Mouse (Mus musculus) cerebellum, adult 2 months (tissue): ENCODE measurements around the gene Tbc1d8. TPM values are rescaled to one million over a fixed set of nuclear protein-coding genes. Genes with fewer than 3 reads are reported as not detected.
A peak's percentile ranks its signal among the peaks of the same experiment; 100 is the strongest.

Experiments
- DNase-seq, 2 experiments: peaks; one replicate each; pipeline ENCODE4 v3.0.0; 2021
- H3K27ac ChIP-seq: fragments of 200-500 bp; 2 replicates; pipeline ENCODE4 v1.5.1; 2012; ENCODE audit warnings: low read length, control low read depth, inconsistent platforms; ENCODE audit not compliant: insufficient read depth
- H3K27me3 ChIP-seq: fragments of 200-500 bp; 2 replicates; pipeline ENCODE4 v1.6.1; 2012; ENCODE audit warnings: inconsistent platforms, mild to moderate bottlenecking, low read length, moderate library complexity; ENCODE audit not compliant: control insufficient read depth, insufficient read depth
- H3K4me1 ChIP-seq: fragments of 200-500 bp; 2 replicates; pipeline ENCODE4 v1.6.1; 2011; ENCODE audit warnings: low read length; ENCODE audit not compliant: control insufficient read depth, insufficient read depth
- H3K4me3 ChIP-seq: fragments of 200-500 bp; replicated peaks from 2 replicates; pipeline ENCODE3; 2011; ENCODE audit warnings: mild to moderate bottlenecking, low read depth, low read length, control low read depth; ENCODE audit not compliant: insufficient read depth
- CTCF ChIP-seq: fragments of 200-500 bp; IDR thresholded peaks from 2 replicates; pipeline ENCODE4 v1.5.1; 2011; ENCODE audit warnings: low read depth, mild to moderate bottlenecking, control low read depth, low read length, moderate library complexity, borderline replicate concordance; ENCODE audit not compliant: insufficient read depth
- POLR2A ChIP-seq: fragments of 200-500 bp; IDR thresholded peaks from 2 replicates; pipeline ENCODE4 v1.6.1; 2011; ENCODE audit warnings: low read length, control low read depth, borderline replicate concordance; ENCODE audit not compliant: insufficient read depth
- WGBS: fragments of 180-500 bp; shearing (Covaris S2); methylation state at CpG from one replicate; pipeline ENCODE4 v1.1.7; 2018; 5-methylcytosine and 5-hydroxymethylcytosine counted together
- polyA plus RNA-seq: library from polyadenylated mRNA; depleted of rRNA; stranded (reverse); fragments of >200 nt; gene quantifications from 2 replicates; pipeline ENCODE4 v1.2.3, GENCODE M21; 2012

Tbc1d8 gene
- polyA plus RNA-seq, 1 experiment = 29.2 TPM

- Histone ChIP-seq H3K4me1 (peaks cover 62% of the 10 kb centered on the region), H3K4me3 (no peak overlapping the region), H3K27me3 (no peaks in the 10 kb centered on the region), H3K27ac (peak overlapping the region; percentile 32)
- TF ChIP-seq POLR2A = no peak
- no peak for TF ChIP-seq CTCF
- WGBS = 40% methylated on average over 12 of the region's 12 CpGs
- DNase-seq = no peak
Observed at GRCm38 (mm10) chr1:39449251-39449790, 29.2 kb downstream of the Tbc1d8 start.

GRCm38 (mm10) chr1:39448819-39449218, 29.7 kb downstream of the Tbc1d8 start:
- TF ChIP-seq CTCF (no peak), POLR2A (no peak)
- Histone ChIP-seq H3K27me3 (no peaks in the 10 kb centered on the region), H3K4me3 (no peak overlapping the region), H3K27ac (peak overlapping the region; percentile 32), H3K4me1 (peaks cover 62% of the 10 kb centered on the region)
- WGBS = 25% methylated on average over 5 of the region's 5 CpGs
- peak in 1 of 2 experiments; percentile 60 for DNase-seq

- Histone ChIP-seq H3K27ac (0 out of 2 replicates have a peak overlapping the region, but pooled peaks have one; percentile 14), H3K27me3 (no peaks in the 10 kb centered on the region), H3K4me1 (peaks cover 64% of the 10 kb centered on the region), H3K4me3 (no peak overlapping the region)
- 71% methylated on average over 5 of the region's 5 CpGs for WGBS
- no peak for DNase-seq
- TF ChIP-seq CTCF = no peak
- TF ChIP-seq POLR2A = no peak
Observed at GRCm38 (mm10) chr1:39448238-39448637, 30.3 kb downstream of the Tbc1d8 start.

GRCm38 (mm10) chr1:39446178-39446577, 32.4 kb downstream of the Tbc1d8 start:
- Histone ChIP-seq H3K27me3 (no peaks in the 10 kb centered on the region), H3K4me1 (peaks cover 72% of the 10 kb centered on the region), H3K27ac (peak overlapping the region; percentile 81), H3K4me3 (no peak overlapping the region)
- TF ChIP-seq CTCF = no peak
- TF ChIP-seq POLR2A = no peak
- peak; percentile 88 to 94 for DNase-seq
- 11% methylated on average over 5 of the region's 5 CpGs for WGBS

GRCm38 (mm10) chr1:39445303-39446050, 33.1 kb downstream of the Tbc1d8 start:
- no peak overlapping the region for H3K4me3 ChIP-seq

GRCm38 (mm10) chr1:39443764-39444163, 34.8 kb downstream of the Tbc1d8 start:
- WGBS = 27% methylated on average over 8 of the region's 8 CpGs
- Histone ChIP-seq H3K4me1 (peaks cover 80% of the 10 kb centered on the region), H3K27me3 (no peaks in the 10 kb centered on the region), H3K4me3 (no peak overlapping the region), H3K27ac (peak overlapping the region; percentile 68; the same call in 1 of the 2 replicates)
- no peak for TF ChIP-seq CTCF
- no peak for TF ChIP-seq POLR2A
- DNase-seq = peak; percentile 30 to 43

More at GRCm38 (mm10) chr1:39445303-39446050, 33.1 kb downstream of the Tbc1d8 start:
- WGBS = 63% methylated on average over 20 of the region's 20 CpGs
- Histone ChIP-seq H3K4me1 (peaks cover 78% of the 10 kb centered on the region), H3K27me3 (no peaks in the 10 kb centered on the region), H3K27ac (peak overlapping the region; percentile 81)
- TF ChIP-seq CTCF = no peak
- TF ChIP-seq POLR2A = no peak
- DNase-seq = no peak

- Histone ChIP-seq H3K27me3 (no peaks in the 10 kb centered on the region), H3K4me1 (peaks cover 72% of the 10 kb centered on the region), H3K4me3 (no peak overlapping the region), H3K27ac (peak overlapping the region; percentile 37; the same call in 1 of the 2 replicates)
- DNase-seq = peak; percentile 59 to 75
- whole genome bisulfite sequencing = 17% methylated on average over 6 of the region's 6 CpGs
- no peak for TF ChIP-seq POLR2A
Observed at GRCm38 (mm10) chr1:39441686-39442085, 36.9 kb downstream of the Tbc1d8 start.
